Mouse (Mus musculus): Measurements from ENCODE around the gene Hacd3.
"Not testable (repeated sequence)": the region's sequence is repeated elsewhere in the genome, so short reads cannot be mapped to it uniquely, and the experiment has no call there.

Hacd3 gene

GRCm38 (mm10) chr9:65020991-65021886 is at the start of gene Hacd3:
Gene Hacd3 (minus strand): TSS chr9:65021693.
- peak; percentile 93 for DNase-seq (ENCODE audit: low spot score)

GRCm38 (mm10) chr9:65070587-65070986 is 49.1 kb upstream of the Hacd3 start:
- no peak for DNase-seq (ENCODE audit: low spot score)

- DNase-seq (ENCODE audit: low spot score) = no peak
Observed at GRCm38 (mm10) chr9:65064251-65064650, 42.8 kb upstream of the Hacd3 start.

GRCm38 (mm10) chr9:65050981-65051380 is 29.5 kb upstream of the Hacd3 start:
- no peak for DNase-seq (ENCODE audit: low spot score)

- no peak for DNase-seq (ENCODE audit: low spot score)
Observed at GRCm38 (mm10) chr9:65049422-65049821, 27.9 kb upstream of the Hacd3 start.

- no peak for DNase-seq (ENCODE audit: low spot score)
Observed at GRCm38 (mm10) chr9:65046993-65047392, 25.5 kb upstream of the Hacd3 start.

GRCm38 (mm10) chr9:65041430-65041829 is 19.9 kb upstream of the Hacd3 start:
- no peak for DNase-seq (ENCODE audit: low spot score)

GRCm38 (mm10) chr9:65036861-65037260 is 15.4 kb upstream of the Hacd3 start:
- DNase-seq (ENCODE audit: low spot score) = no peak

GRCm38 (mm10) chr9:65036456-65036855 is 15.0 kb upstream of the Hacd3 start:
- no peak for DNase-seq (ENCODE audit: low spot score)

- DNase-seq (ENCODE audit: low spot score) = peak; percentile 95
Observed at GRCm38 (mm10) chr9:65032269-65033108, 11.0 kb upstream of the Hacd3 start, which contains the start of gene Dpp8. Gene Dpp8 (plus strand): TSS chr9:65032414.

GRCm38 (mm10) chr9:65031894-65032268 is 10.4 kb upstream of the Hacd3 start:
- no peak for DNase-seq (ENCODE audit: low spot score)

- not testable (repeated sequence) for DNase-seq (ENCODE audit: low spot score)
Observed at GRCm38 (mm10) chr9:65031355-65031754, 9.9 kb upstream of the Hacd3 start.

GRCm38 (mm10) chr9:65028313-65028712 is 6.8 kb upstream of the Hacd3 start:
- DNase-seq (ENCODE audit: low spot score) = no peak

- no peak for DNase-seq (ENCODE audit: low spot score)
Observed at GRCm38 (mm10) chr9:65027241-65027640, 5.7 kb upstream of the Hacd3 start.

GRCm38 (mm10) chr9:65023447-65023846 is 2.0 kb upstream of the Hacd3 start:
- no peak for DNase-seq (ENCODE audit: low spot score)

- DNase-seq (ENCODE audit: low spot score) = peak; percentile 64
Observed at GRCm38 (mm10) chr9:65022580-65023135, 1.2 kb upstream of the Hacd3 start.

GRCm38 (mm10) chr9:65021887-65022579 is 540 bp upstream of the Hacd3 start:
- peak; percentile 46 for DNase-seq (ENCODE audit: low spot score)

- DNase-seq (ENCODE audit: low spot score) = no peak
Observed at GRCm38 (mm10) chr9:65020128-65020527, 1.4 kb downstream of the Hacd3 start.

- no peak for DNase-seq (ENCODE audit: low spot score)
Observed at GRCm38 (mm10) chr9:65019146-65019545, 2.3 kb downstream of the Hacd3 start.

GRCm38 (mm10) chr9:65018588-65019121 is 2.8 kb downstream of the Hacd3 start:
- no peak for DNase-seq (ENCODE audit: low spot score)

- DNase-seq (ENCODE audit: low spot score) = peak; percentile 25
Observed at GRCm38 (mm10) chr9:65017896-65018295, 3.6 kb downstream of the Hacd3 start.

All from MN1 (cell line).